Mouse (Mus musculus): ENCODE results near the gene Hspb8. TPM values are rescaled to one million over a fixed set of nuclear protein-coding genes. Genes with fewer than 3 reads are reported as not detected.

The Hspb8 gene
- polyA plus RNA-seq, 1 experiment, result 12.8 TPM

DNA sequence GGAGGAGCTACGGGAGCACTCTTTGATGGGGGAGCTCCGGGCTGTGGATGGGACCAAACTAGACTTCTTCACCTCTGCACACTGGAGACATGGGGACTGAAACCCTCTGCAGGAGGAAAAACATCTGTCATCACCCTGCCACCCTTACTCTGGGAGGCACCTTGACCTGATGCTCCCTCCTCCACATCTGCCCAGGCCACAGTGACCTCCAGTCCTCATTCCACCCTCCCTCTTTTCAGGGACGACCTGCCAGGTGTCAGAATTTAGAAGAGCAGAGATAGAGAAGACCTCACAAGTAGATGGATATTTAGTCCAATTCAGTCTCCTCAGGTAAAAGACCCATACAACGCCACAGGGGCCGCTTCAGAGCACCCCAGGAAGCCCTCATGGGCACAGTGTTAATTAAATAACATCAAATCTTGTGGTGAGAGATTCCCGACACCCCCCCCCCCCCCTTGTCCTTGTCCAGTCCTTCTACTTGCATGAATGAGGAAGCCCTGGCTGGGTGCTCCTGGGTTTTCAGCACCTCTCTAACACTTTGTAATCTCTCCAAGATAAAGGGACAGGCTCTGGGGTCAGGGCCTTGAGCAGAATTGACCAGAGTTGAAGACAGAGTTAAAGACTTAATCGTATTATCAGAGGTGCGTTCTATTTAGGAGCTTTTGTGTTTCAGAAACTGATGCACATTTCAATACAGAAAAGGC lies 27.0 kb upstream of the Hspb8 start:
- H3K4me1 ChIP-seq (ENCODE audit: control insufficient read depth, insufficient read depth, low read length), result no peaks in the 10 kb centered on the region
- DNase-seq, result no peak
- H3K4me3 ChIP-seq (ENCODE audit: insufficient read depth, low read depth, low read length), result no peak overlapping the region
- no peak overlapping the region for H3K27ac ChIP-seq (ENCODE audit: insufficient read depth, low read depth, low read length)
- H3K36me3 ChIP-seq (ENCODE audit: control insufficient read depth, insufficient read depth, low read length), result no peaks in the 10 kb centered on the region
- no peak for TF ChIP-seq CTCF (conservative IDR thresholded peaks at IDR 0.05; ENCODE audit: insufficient read depth, insufficient read length, low read depth, low read length)
- TF ChIP-seq POLR2A (IDR thresholded peaks at IDR 0.05; ENCODE audit: low read depth, low read length), result no peak
- no peaks in the 10 kb centered on the region for H3K27me3 ChIP-seq (replicated peaks; ENCODE audit: control insufficient read depth, insufficient read depth, low read length)
- 52% methylated on average over 8 of the region's 8 CpGs for WGBS

DNA sequence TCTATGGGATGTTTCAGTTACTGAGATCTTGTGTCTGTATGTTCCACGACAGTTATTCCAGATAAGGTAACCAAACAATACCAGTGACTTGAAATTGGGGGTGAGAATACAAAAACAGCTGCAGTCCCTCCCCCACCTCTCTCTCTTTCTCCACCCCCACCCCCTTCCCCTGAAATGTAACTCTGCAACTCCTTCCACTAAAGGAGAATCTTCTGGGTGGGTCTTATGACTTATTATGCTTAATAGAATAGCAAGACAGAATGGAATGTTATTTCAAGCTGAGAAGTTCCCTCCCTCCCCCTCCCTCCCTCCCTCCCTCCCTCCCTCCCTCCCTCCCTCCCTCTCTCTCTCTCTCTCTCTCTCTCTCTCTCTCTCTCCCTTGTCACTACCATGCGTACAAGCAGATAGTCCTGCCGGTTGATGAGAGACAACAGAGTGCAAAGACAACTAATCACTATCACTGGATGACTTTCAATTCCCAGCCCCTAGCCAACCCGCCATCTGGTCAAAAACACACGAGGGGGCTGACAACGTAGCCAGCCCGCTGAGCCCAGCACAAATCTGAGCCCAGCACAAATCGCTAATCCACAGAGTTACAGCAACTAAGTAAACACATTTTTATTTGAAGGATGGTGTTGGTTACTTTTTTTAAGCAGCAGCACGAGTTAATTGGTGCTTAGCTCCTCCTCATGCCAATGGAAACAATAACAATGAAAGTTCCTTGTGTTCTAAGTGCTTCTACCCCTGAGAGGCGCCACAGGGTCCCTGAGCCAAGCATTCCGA lies 25.9 kb upstream of the Hspb8 start:
- H3K36me3 ChIP-seq (ENCODE audit: control insufficient read depth, insufficient read depth, low read length), result no peaks in the 10 kb centered on the region
- no peaks in the 10 kb centered on the region for H3K4me1 ChIP-seq (ENCODE audit: control insufficient read depth, insufficient read depth, low read length)
- DNase-seq, result no peak
- H3K4me3 ChIP-seq (ENCODE audit: insufficient read depth, low read depth, low read length), result no peak overlapping the region
- H3K27ac ChIP-seq (ENCODE audit: insufficient read depth, low read depth, low read length), result no peak overlapping the region
- H3K27me3 ChIP-seq (replicated peaks; ENCODE audit: control insufficient read depth, insufficient read depth, low read length), result no peaks in the 10 kb centered on the region
- TF ChIP-seq CTCF (conservative IDR thresholded peaks at IDR 0.05; ENCODE audit: insufficient read depth, insufficient read length, low read depth, low read length) (no peak), POLR2A (IDR thresholded peaks at IDR 0.05; ENCODE audit: low read depth, low read length) (no peak)
- WGBS, result 7% methylated on average over 10 of the region's 11 CpGs

DNA sequence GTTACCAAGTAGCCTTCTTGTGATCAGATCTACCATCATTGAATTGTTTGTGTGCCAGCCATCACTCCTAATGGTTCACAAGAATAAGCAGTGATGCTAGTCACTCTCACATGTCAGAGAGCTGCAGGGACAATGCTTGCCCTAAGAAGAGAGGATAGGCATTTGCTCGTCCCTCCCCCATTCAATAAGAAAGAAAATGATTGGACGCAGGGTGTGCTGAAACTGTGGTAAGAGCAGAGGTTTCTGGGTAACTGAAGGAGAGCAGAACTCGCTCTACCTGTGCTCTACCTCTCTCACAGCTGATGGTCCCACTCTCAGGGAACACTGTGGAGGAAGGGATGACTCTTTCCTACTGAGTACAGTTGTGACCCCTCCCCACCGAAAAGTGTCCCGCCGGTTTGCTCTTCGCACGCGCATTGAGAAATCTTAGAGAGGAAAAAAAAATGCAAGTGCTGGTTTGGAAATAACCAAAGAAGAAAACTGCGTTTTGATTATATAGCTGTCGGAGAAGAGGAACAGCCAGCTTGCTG lies 25.2 kb upstream of the Hspb8 start:
- Histone ChIP-seq H3K36me3 (ENCODE audit: control insufficient read depth, insufficient read depth, low read length) (no peaks in the 10 kb centered on the region), H3K4me1 (ENCODE audit: control insufficient read depth, insufficient read depth, low read length) (no peaks in the 10 kb centered on the region), H3K27me3 (replicated peaks; ENCODE audit: control insufficient read depth, insufficient read depth, low read length) (no peaks in the 10 kb centered on the region), H3K4me3 (ENCODE audit: insufficient read depth, low read depth, low read length) (no peak overlapping the region), H3K27ac (ENCODE audit: insufficient read depth, low read depth, low read length) (no peak overlapping the region)
- DNase-seq, result no peak
- WGBS, result 42% methylated on average over 11 of the region's 11 CpGs
- TF ChIP-seq CTCF (conservative IDR thresholded peaks at IDR 0.05; ENCODE audit: insufficient read depth, insufficient read length, low read depth, low read length), result no peak
- TF ChIP-seq POLR2A (IDR thresholded peaks at IDR 0.05; ENCODE audit: low read depth, low read length), result no peak

DNA sequence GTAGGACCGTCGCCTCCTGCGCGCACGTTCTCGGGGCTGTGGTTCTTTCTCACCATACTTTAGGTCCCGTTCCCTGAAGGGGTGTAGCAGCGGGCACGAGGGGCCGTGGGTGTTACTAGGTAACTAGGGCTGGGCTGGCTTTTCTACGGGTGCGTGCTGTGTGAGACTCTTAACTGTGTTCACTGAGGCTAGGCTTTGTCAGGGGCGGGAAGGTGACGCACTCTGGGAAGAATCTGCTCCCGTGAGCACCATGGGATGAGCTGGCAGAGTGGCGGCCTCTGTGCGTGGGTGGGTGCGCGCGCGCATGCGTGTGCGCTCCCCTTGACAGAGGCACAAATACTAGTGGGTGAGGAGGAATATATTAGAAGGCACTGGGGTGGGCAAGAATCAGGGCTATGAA lies 23.9 kb upstream of the Hspb8 start:
- WGBS, result 52% methylated on average over 23 of the region's 23 CpGs
- Histone ChIP-seq H3K27me3 (replicated peaks; ENCODE audit: control insufficient read depth, insufficient read depth, low read length) (no peaks in the 10 kb centered on the region), H3K4me3 (ENCODE audit: insufficient read depth, low read depth, low read length) (no peak overlapping the region), H3K4me1 (ENCODE audit: control insufficient read depth, insufficient read depth, low read length) (no peaks in the 10 kb centered on the region), H3K27ac (ENCODE audit: insufficient read depth, low read depth, low read length) (no peak overlapping the region), H3K36me3 (ENCODE audit: control insufficient read depth, insufficient read depth, low read length) (no peaks in the 10 kb centered on the region)
- no peak for DNase-seq
- TF ChIP-seq CTCF (conservative IDR thresholded peaks at IDR 0.05; ENCODE audit: insufficient read depth, insufficient read length, low read depth, low read length) (no peak), POLR2A (IDR thresholded peaks at IDR 0.05; ENCODE audit: low read depth, low read length) (no peak)

DNA sequence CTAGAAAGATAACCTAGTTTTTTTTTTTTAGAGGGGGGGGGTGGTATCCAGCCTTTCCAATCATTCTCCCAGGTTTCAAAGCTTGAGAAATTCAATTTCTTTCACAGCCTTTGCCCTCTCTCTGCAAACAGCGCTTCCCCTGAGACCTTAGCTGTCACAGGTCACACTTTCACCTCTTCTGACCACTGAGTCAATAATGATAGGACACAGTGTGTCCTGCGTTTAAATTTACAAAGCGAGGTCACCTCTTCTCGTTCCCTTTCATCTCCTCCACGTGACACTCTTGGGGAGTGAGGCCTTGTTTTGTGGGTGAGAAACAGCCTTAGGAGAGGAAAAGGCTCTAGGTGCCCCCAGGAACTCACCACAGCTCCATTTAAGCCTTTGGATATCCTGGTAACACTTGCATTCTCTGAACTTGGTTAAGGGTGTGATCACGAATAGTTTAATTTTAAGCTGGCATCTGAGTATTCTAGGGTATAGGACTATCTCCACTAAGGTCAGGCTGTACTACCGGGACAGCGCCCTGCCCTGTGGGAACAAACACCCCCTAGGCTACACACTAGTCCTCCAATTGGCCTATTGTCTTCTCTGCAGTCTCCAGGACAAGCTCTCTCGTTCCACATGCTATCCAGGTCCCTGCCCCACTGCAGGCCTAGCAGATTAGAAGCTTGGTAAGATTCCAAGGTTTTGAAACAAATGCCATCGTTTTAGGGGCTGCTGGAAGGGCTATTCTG lies 23.1 kb upstream of the Hspb8 start:
- no peak for DNase-seq
- WGBS, result 60% methylated on average over 10 of the region's 10 CpGs
- TF ChIP-seq CTCF (conservative IDR thresholded peaks at IDR 0.05; ENCODE audit: insufficient read depth, insufficient read length, low read depth, low read length), result no peak
- no peak for TF ChIP-seq POLR2A (IDR thresholded peaks at IDR 0.05; ENCODE audit: low read depth, low read length)
- Histone ChIP-seq H3K4me3 (ENCODE audit: insufficient read depth, low read depth, low read length) (no peak overlapping the region), H3K27me3 (replicated peaks; ENCODE audit: control insufficient read depth, insufficient read depth, low read length) (no peaks in the 10 kb centered on the region), H3K4me1 (ENCODE audit: control insufficient read depth, insufficient read depth, low read length) (no peaks in the 10 kb centered on the region), H3K36me3 (ENCODE audit: control insufficient read depth, insufficient read depth, low read length) (no peaks in the 10 kb centered on the region), H3K27ac (ENCODE audit: insufficient read depth, low read depth, low read length) (no peak overlapping the region)

DNA sequence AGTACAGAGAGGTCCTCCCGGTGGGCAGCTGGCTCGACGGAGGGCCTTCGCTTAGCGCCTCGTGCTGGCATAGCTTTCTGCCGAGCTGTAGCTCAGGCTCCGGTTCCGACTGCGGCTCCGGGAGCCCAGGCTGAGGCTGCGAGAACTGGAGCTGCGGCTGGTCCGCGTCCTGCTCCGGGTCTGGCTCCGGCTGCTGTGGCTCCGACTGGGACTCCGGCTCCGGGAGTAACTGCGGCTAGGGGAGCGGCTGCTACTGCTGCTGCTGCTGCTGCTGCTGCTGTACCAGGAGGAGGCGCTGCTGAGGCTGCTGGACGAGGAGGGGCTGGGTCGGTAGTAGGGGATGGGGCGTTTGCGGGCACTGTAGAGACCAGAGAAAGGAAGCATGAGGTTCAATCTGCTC lies 21.9 kb upstream of the Hspb8 start:
- H3K27ac ChIP-seq (ENCODE audit: insufficient read depth, low read depth, low read length), result no peak overlapping the region
- no peaks in the 10 kb centered on the region for H3K4me1 ChIP-seq (ENCODE audit: control insufficient read depth, insufficient read depth, low read length)
- H3K4me3 ChIP-seq (ENCODE audit: insufficient read depth, low read depth, low read length), result no peak overlapping the region
- H3K36me3 ChIP-seq (ENCODE audit: control insufficient read depth, insufficient read depth, low read length), result no peaks in the 10 kb centered on the region
- WGBS, result 65% methylated on average over 27 of the region's 27 CpGs
- H3K27me3 ChIP-seq (replicated peaks; ENCODE audit: control insufficient read depth, insufficient read depth, low read length), result no peaks in the 10 kb centered on the region
- TF ChIP-seq POLR2A (IDR thresholded peaks at IDR 0.05; ENCODE audit: low read depth, low read length) (no peak), CTCF (conservative IDR thresholded peaks at IDR 0.05; ENCODE audit: insufficient read depth, insufficient read length, low read depth, low read length) (no peak; the same call in 1 of the 2 replicates)
- DNase-seq, result no peak
